In genomic region chr2:4557466-4557865, GRCm38 (mm10) we compare ENCODE assay signal across 8 mouse cellular contexts.
DNase-seq lines count a peak whose midpoint lies in the region; ATAC-seq lines count a peak whose summit lies in the region.

No protein-coding gene starts in this region.

- peak overlapping the region; percentile 77 for H3K4me2 ChIP-seq in embryonic facial prominence, embryonic 13.5 days
- H3K4me2 ChIP-seq in hindbrain, embryonic 13.5 days = no peak overlapping the region

- peak; percentile 63 for DNase-seq in left cerebral cortex, postnatal 4 days
- DNase-seq in left cerebral cortex, adult 8-10 months (ENCODE audit: low spot score in 2 of 2) = no peak
- peak; percentile 49 for DNase-seq in lung, postnatal 36 days
- DNase-seq in kidney, postnatal 4 days = no peak
- no peak for DNase-seq in gastrocnemius, postnatal 10 days

- intact Hi-C loops in left cerebral cortex, postnatal 4 days (cut with DNase I) = no loop called here

- peak; percentile 72 for ATAC-seq in embryonic facial prominence, embryonic 13.5 days (ENCODE audit: insufficient number of reproducible peaks, insufficient read depth, low FRiP score, low TSS enrichment, low read depth)
- no peak for ATAC-seq in hindbrain, embryonic 13.5 days (ENCODE audit: low FRiP score)
- no peak for ATAC-seq in activated CD4-positive, CD25-positive, alpha-beta regulatory T cell, adult 4 months

- no peaks in the 10 kb centered on the region for H3K9me3 ChIP-seq in embryonic facial prominence, embryonic 13.5 days
- H3K9me3 ChIP-seq in hindbrain, embryonic 13.5 days = no peaks in the 10 kb centered on the region

- H3K27me3 ChIP-seq in embryonic facial prominence, embryonic 13.5 days = no peaks in the 10 kb centered on the region
- no peaks in the 10 kb centered on the region for H3K27me3 ChIP-seq in hindbrain, embryonic 13.5 days

- no peak overlapping the region for H3K9ac ChIP-seq in embryonic facial prominence, embryonic 13.5 days
- H3K9ac ChIP-seq in hindbrain, embryonic 13.5 days = no peak overlapping the region

- H3K4me1 ChIP-seq in embryonic facial prominence, embryonic 13.5 days = peaks cover 75% of the 10 kb centered on the region
- H3K4me1 ChIP-seq in hindbrain, embryonic 13.5 days (replicated peaks) = peaks cover 72% of the 10 kb centered on the region

- peak overlapping the region; percentile 97 for H3K27ac ChIP-seq in embryonic facial prominence, embryonic 13.5 days
- H3K27ac ChIP-seq in hindbrain, embryonic 13.5 days = 0 out of 2 replicates have a peak overlapping the region, but pooled peaks have one; percentile 8

- 11% methylated on average over 4 of the region's 4 CpGs for WGBS in embryonic facial prominence, embryonic 13.5 days
- 33% methylated on average over 4 of the region's 4 CpGs for WGBS in hindbrain, embryonic 13.5 days

- 0 out of 2 replicates have a peak, but pooled peaks cover 6% of the 10 kb centered on the region for H3K36me3 ChIP-seq in embryonic facial prominence, embryonic 13.5 days
- no peaks in the 10 kb centered on the region for H3K36me3 ChIP-seq in hindbrain, embryonic 13.5 days

- H3K4me3 ChIP-seq in embryonic facial prominence, embryonic 13.5 days = no peak overlapping the region
- no peak overlapping the region for H3K4me3 ChIP-seq in hindbrain, embryonic 13.5 days

Comparison
In these comparisons a context has a peak if more than half of its experiments do, and no peak if none do; other contexts are left out.
1. DNase-seq: peak in left cerebral cortex, postnatal 4 days (single experiment) and lung, postnatal 36 days (single experiment); none in left cerebral cortex, adult 8-10 months (0 of 2), kidney, postnatal 4 days (0 of 2) and gastrocnemius, postnatal 10 days (single experiment).